Mouse (Mus musculus): ENCODE results near the gene Gm13723. TPM values are rescaled to one million over a fixed set of nuclear protein-coding genes. Genes with fewer than 3 reads are reported as not detected.

The Gm13723 gene
- not detected for polyA plus RNA-seq (2015; fragmentation: Illumina TruSeq; extraction: RNeasy Lipid Tissue Mini Kit (QIAGEN cat#74804); ENCODE audit: insufficient read depth, low read depth, low replicate concordance)

DNA sequence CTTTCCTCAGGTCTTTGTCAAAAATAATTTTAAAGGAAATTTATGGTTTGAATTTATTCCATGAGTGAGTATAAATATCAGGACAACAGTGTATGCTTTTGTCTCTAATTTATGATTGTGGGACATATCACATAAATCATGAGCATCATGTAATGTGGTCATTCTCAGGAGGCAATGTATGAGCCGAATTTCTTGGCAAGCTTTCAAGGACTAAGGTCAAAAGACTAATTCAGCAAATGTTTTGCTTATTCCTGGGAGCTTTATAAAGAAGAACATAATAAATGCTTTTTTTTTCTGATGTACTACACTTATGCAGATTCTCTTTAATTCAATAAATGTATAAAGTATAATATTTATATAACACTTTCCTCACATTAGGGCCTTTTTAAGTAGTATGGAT is at the start of gene Gm13723:
Gene Gm13723 (minus strand): TSS at position 101 of the 400 bp plus-strand sequence.

DNA sequence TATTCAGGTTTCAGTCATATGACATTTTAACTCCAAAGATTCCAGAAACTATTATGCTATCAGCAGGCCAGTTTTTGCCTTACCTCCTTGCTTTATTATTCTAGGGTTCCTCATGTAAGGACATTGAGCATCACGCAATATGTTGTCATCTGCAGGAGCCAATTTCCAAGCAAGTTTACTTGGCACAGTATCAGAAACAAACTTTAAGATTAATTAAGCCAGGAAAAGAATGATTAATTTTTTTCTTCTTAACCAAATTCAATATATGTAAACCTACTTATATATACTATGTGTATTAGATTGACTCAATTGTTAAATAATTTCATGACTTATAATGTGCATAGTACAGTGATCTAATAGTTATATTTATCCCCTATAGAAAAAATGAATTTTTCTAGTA is 17.5 kb upstream of the Gm13723 start, which contains the start of gene Olfr1097:
Gene Olfr1097 (minus strand): TSS at position 101 of the 400 bp plus-strand sequence.

DNA sequence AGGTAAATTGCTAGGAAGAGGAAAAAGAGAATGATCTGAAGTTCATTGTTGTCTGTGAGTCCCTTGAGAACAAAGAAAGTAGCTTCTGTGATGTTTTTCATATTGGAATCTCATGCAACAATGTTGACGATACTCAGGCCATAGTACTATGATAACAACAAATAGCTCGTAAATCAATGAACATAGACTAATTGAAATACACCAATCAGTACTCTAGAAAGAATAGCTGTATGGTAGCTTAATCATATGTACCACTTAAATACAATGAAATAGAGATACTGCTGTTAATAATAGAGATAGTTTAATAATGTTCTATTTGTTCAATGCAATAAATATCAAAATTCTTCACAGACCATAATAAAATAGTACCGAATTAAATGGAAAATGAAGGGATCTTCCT is 23.0 kb downstream of the Gm13723 start, which contains the start of gene Olfr1095:
Gene Olfr1095 (minus strand): TSS at position 101 of the 400 bp plus-strand sequence.

DNA sequence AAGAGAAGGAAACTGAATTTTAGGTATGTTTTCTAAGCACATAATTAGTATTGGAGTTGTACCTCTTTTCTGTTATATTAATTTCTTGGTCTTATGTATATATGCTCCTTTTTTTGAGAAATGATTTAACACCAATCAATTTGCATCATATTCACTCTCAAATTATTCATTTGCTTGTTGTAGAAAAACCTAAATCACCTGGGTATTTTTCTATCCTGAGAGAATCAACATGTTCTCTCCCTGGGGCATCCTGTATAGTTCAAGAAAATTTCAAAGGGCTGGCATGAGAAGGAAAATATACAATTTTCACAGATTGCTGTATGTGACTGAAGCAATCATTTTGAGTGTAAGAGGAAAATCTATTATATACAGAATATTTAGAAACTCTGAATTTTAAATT is 50.2 kb downstream of the Gm13723 start, which contains the start of gene Olfr1094:
Gene Olfr1094 (plus strand): TSS at position 301 of the 400 bp plus-strand sequence.

Other genes with a start within 250 kb of the Gm13723 start
- not detected for gene Olfr1084, start 235.1 kb downstream of the Gm13723 start, polyA plus RNA-seq (2015; fragmentation: Illumina TruSeq; extraction: RNeasy Lipid Tissue Mini Kit (QIAGEN cat#74804); ENCODE audit: insufficient read depth, low read depth, low replicate concordance)
- gene Olfr1085, start 212.8 kb downstream of the Gm13723 start, polyA plus RNA-seq (2015; fragmentation: Illumina TruSeq; extraction: RNeasy Lipid Tissue Mini Kit (QIAGEN cat#74804); ENCODE audit: insufficient read depth, low read depth, low replicate concordance) = not detected
- not detected for gene Olfr1086, start 194.7 kb downstream of the Gm13723 start, polyA plus RNA-seq (2015; fragmentation: Illumina TruSeq; extraction: RNeasy Lipid Tissue Mini Kit (QIAGEN cat#74804); ENCODE audit: insufficient read depth, low read depth, low replicate concordance)
- gene Olfr1087, start 176.4 kb downstream of the Gm13723 start, polyA plus RNA-seq (2015; fragmentation: Illumina TruSeq; extraction: RNeasy Lipid Tissue Mini Kit (QIAGEN cat#74804); ENCODE audit: insufficient read depth, low read depth, low replicate concordance) = not detected
- gene Olfr1089, start 141.1 kb downstream of the Gm13723 start, polyA plus RNA-seq (2015; fragmentation: Illumina TruSeq; extraction: RNeasy Lipid Tissue Mini Kit (QIAGEN cat#74804); ENCODE audit: insufficient read depth, low read depth, low replicate concordance) = not detected
- gene Olfr1090, start 115.8 kb downstream of the Gm13723 start, polyA plus RNA-seq (2015; fragmentation: Illumina TruSeq; extraction: RNeasy Lipid Tissue Mini Kit (QIAGEN cat#74804); ENCODE audit: insufficient read depth, low read depth, low replicate concordance) = not detected
- gene Olfr1093, start 92.3 kb downstream of the Gm13723 start, polyA plus RNA-seq (2015; fragmentation: Illumina TruSeq; extraction: RNeasy Lipid Tissue Mini Kit (QIAGEN cat#74804); ENCODE audit: insufficient read depth, low read depth, low replicate concordance) = not detected
- gene Olfr141, start 64.8 kb downstream of the Gm13723 start, polyA plus RNA-seq (2015; fragmentation: Illumina TruSeq; extraction: RNeasy Lipid Tissue Mini Kit (QIAGEN cat#74804); ENCODE audit: insufficient read depth, low read depth, low replicate concordance) = not detected
- not detected for gene Olfr1094, start 50.1 kb downstream of the Gm13723 start, polyA plus RNA-seq (2015; fragmentation: Illumina TruSeq; extraction: RNeasy Lipid Tissue Mini Kit (QIAGEN cat#74804); ENCODE audit: insufficient read depth, low read depth, low replicate concordance)
- not detected for gene Olfr1095, start 23.1 kb downstream of the Gm13723 start, polyA plus RNA-seq (2015; fragmentation: Illumina TruSeq; extraction: RNeasy Lipid Tissue Mini Kit (QIAGEN cat#74804); ENCODE audit: insufficient read depth, low read depth, low replicate concordance)
- not detected for gene Olfr1097, start 17.4 kb upstream of the Gm13723 start, polyA plus RNA-seq (2015; fragmentation: Illumina TruSeq; extraction: RNeasy Lipid Tissue Mini Kit (QIAGEN cat#74804); ENCODE audit: insufficient read depth, low read depth, low replicate concordance)
- gene Olfr1098, start 49.7 kb upstream of the Gm13723 start, polyA plus RNA-seq (2015; fragmentation: Illumina TruSeq; extraction: RNeasy Lipid Tissue Mini Kit (QIAGEN cat#74804); ENCODE audit: insufficient read depth, low read depth, low replicate concordance) = not detected
- gene Olfr1099, start 85.9 kb upstream of the Gm13723 start, polyA plus RNA-seq (2015; fragmentation: Illumina TruSeq; extraction: RNeasy Lipid Tissue Mini Kit (QIAGEN cat#74804); ENCODE audit: insufficient read depth, low read depth, low replicate concordance) = not detected
- not detected for gene Olfr1100, start 105.2 kb upstream of the Gm13723 start, polyA plus RNA-seq (2015; fragmentation: Illumina TruSeq; extraction: RNeasy Lipid Tissue Mini Kit (QIAGEN cat#74804); ENCODE audit: insufficient read depth, low read depth, low replicate concordance)
- not detected for gene Olfr1101, start 116.4 kb upstream of the Gm13723 start, polyA plus RNA-seq (2015; fragmentation: Illumina TruSeq; extraction: RNeasy Lipid Tissue Mini Kit (QIAGEN cat#74804); ENCODE audit: insufficient read depth, low read depth, low replicate concordance)
- gene Olfr1102, start 123.6 kb upstream of the Gm13723 start, polyA plus RNA-seq (2015; fragmentation: Illumina TruSeq; extraction: RNeasy Lipid Tissue Mini Kit (QIAGEN cat#74804); ENCODE audit: insufficient read depth, low read depth, low replicate concordance) = not detected
- gene Olfr1104, start 152.3 kb upstream of the Gm13723 start, polyA plus RNA-seq (2015; fragmentation: Illumina TruSeq; extraction: RNeasy Lipid Tissue Mini Kit (QIAGEN cat#74804); ENCODE audit: insufficient read depth, low read depth, low replicate concordance) = not detected
- gene Olfr1105, start 161.7 kb upstream of the Gm13723 start, polyA plus RNA-seq (2015; fragmentation: Illumina TruSeq; extraction: RNeasy Lipid Tissue Mini Kit (QIAGEN cat#74804); ENCODE audit: insufficient read depth, low read depth, low replicate concordance) = not detected
- gene Olfr1106, start 177.5 kb upstream of the Gm13723 start, polyA plus RNA-seq (2015; fragmentation: Illumina TruSeq; extraction: RNeasy Lipid Tissue Mini Kit (QIAGEN cat#74804); ENCODE audit: insufficient read depth, low read depth, low replicate concordance) = not detected
- gene Olfr1107, start 201.0 kb upstream of the Gm13723 start, polyA plus RNA-seq (2015; fragmentation: Illumina TruSeq; extraction: RNeasy Lipid Tissue Mini Kit (QIAGEN cat#74804); ENCODE audit: insufficient read depth, low read depth, low replicate concordance) = not detected
- gene Olfr1109, start 221.2 kb upstream of the Gm13723 start, polyA plus RNA-seq (2015; fragmentation: Illumina TruSeq; extraction: RNeasy Lipid Tissue Mini Kit (QIAGEN cat#74804); ENCODE audit: insufficient read depth, low read depth, low replicate concordance) = not detected
- gene Olfr259, start 239.8 kb upstream of the Gm13723 start, polyA plus RNA-seq (2015; fragmentation: Illumina TruSeq; extraction: RNeasy Lipid Tissue Mini Kit (QIAGEN cat#74804); ENCODE audit: insufficient read depth, low read depth, low replicate concordance) = not detected

Measured in pancreas, adult 10 weeks (tissue).